Mouse (Mus musculus): Measurements from ENCODE around the gene G2e3. TPM values are rescaled to one million over a fixed set of nuclear protein-coding genes. Genes with fewer than 3 reads are reported as not detected.

G2e3 gene
- 19.9 TPM for polyA plus RNA-seq (2017; shearing (Covaris generic))

GRCm38 (mm10) chr12:51347988-51348697 lies at the start of gene G2e3:
Gene G2e3 (plus strand): TSS chr12:51348061.

GRCm38 (mm10) chr12:51377003-51377887 lies 29.4 kb downstream of the G2e3 start, which contains the start of gene Scfd1:
Gene Scfd1 (plus strand): TSS chr12:51377510.

Other genes with a start within 250 kb of the G2e3 start
- gene Scfd1, start 29.4 kb downstream of the G2e3 start, polyA plus RNA-seq (2017; shearing (Covaris generic)), result 89.8 TPM
- gene Coch, start 245.3 kb downstream of the G2e3 start, polyA plus RNA-seq (2017; shearing (Covaris generic)), result 0.51 TPM